Mouse (Mus musculus) bone marrow macrophage, adult 2 months (primary cell): ENCODE data around the gene Gm20388. TPM values are rescaled to one million over a fixed set of nuclear protein-coding genes. Genes with fewer than 3 reads are reported as not detected.

ENCODE experiments used
- H3K27ac ChIP-seq: 2 replicates; pipeline ENCODE4 v1.5.1; 2012; ENCODE audit warnings: low read depth, low read length; ENCODE audit not compliant: insufficient read depth
- H3K4me1 ChIP-seq: 2 replicates; pipeline ENCODE4 v1.6.1; 2012; ENCODE audit warnings: low read length; ENCODE audit not compliant: control insufficient read depth, insufficient read depth
- H3K4me3 ChIP-seq: 2 replicates; pipeline ENCODE4 v1.5.1; 2012; ENCODE audit warnings: mild to moderate bottlenecking, low read length, moderate library complexity; ENCODE audit not compliant: insufficient read depth
- CTCF ChIP-seq: IDR thresholded peaks from 2 replicates; pipeline ENCODE4 v1.5.1; 2012; ENCODE audit warnings: low read depth, mild to moderate bottlenecking, low read length, moderate library complexity
- POLR2A ChIP-seq: IDR thresholded peaks from 2 replicates; pipeline ENCODE4 v1.6.1; 2012; ENCODE audit warnings: mild to moderate bottlenecking, low read depth, low read length, borderline replicate concordance
- polyA plus RNA-seq: library from polyadenylated mRNA; stranded (reverse); fragments of >200 nt; gene quantifications from 2 replicates; pipeline ENCODE4 v1.2.4, GENCODE M21; 2012; ENCODE audit not compliant: missing spikeins, insufficient read depth, insufficient read length

Gm20388 gene
- polyA plus RNA-seq, 1 experiment, result 32.7 TPM

DNA sequence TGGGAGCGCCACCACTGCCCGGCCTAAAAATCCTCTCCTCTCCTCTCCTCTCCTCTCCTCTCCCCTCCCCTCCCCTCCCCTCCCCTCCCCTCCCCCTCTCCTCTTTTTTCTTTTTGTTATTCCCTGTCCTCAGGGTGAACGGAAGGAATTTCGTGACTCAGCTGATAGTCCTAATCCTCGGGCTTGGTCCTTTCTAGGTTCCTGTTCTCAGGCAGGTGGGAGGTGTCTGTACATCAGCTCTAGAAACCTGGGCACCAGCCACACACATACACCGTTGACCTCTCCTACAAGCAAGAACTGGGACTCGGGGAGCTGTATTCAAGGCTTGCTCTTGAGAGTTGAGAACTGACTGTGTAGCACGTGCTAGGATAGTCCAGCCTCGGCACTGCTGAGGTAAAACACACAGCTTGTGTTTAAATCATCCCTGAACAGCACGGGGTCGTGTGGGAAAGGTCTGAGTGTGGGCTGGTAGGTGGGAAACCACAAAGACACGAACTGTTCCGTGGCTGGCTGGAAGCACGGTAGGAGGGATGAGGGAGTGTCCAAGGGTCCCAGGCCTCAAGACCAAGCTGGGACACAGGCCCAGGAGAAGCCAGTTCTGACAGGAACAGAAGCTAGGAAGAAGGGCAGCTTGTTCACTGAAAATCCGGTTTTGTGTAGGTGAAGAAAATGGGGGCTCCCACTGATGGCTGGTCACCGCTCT, 620.5 kb downstream of the Gm20388 start:
- H3K27ac ChIP-seq, result no peak overlapping the region
- TF ChIP-seq POLR2A (no peak), CTCF (no peak)
- peaks cover 36% of the 10 kb centered on the region for H3K4me1 ChIP-seq
- H3K4me3 ChIP-seq, result no peak overlapping the region

- Histone ChIP-seq H3K27ac (no peak overlapping the region), H3K4me3 (no peak overlapping the region), H3K4me1 (peaks cover 28% of the 10 kb centered on the region)
- TF ChIP-seq POLR2A, result no peak
- no peak for TF ChIP-seq CTCF
These were observed 621.3 kb downstream of the Gm20388 start for GRCm38 (mm10) chr8:120531775-120532516.

GRCm38 (mm10) chr8:120532517-120533215, 622.0 kb downstream of the Gm20388 start:
- H3K4me3 ChIP-seq, result no peak overlapping the region
- TF ChIP-seq CTCF, result no peak
- H3K27ac ChIP-seq, result no peak overlapping the region
- peaks cover 25% of the 10 kb centered on the region for H3K4me1 ChIP-seq

DNA sequence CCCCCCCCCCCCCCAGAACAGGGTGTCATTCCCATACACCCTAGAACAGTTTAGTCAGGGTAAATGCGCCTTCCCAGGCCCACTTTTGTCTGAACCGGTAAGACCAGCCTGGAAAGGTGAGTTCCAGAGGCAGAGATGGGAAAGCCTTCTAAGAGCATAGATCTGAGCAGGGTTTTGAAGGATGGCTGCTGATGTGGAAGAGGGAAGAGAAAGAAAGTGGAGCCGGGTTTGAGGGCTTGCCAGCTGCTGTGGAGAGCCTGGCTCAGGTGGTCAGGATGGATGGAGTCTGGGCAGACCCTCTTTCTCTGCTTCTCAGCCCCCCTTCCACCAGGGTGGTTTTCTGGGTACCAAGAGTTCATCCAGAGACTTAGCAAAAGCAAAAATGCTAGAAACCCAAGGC, 622.7 kb downstream of the Gm20388 start:
- Histone ChIP-seq H3K27ac (no peak overlapping the region), H3K4me3 (no peak overlapping the region)
- TF ChIP-seq POLR2A, result no peak
- TF ChIP-seq CTCF, result no peak

DNA sequence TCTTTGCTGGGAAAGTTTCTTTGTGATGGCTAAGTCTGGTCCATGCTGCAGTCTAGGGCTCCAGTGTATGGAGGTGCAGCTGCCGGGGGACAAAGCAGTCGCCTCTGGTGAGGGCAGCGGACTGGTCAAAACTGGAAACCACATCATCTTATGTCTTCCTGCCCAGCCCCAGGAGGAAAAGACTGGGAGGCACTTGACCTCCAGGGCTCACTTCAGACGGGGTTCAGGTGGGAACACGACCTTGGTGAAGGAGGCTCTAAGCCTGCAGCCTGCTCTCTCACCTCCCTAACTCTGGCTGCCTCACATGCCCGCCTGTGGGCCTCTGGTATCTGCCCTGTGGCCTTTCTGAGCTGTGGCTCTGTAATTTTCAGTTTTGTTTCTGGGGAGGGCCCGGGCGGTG, 623.4 kb downstream of the Gm20388 start:
- no peak overlapping the region for H3K4me3 ChIP-seq
- peaks cover 14% of the 10 kb centered on the region for H3K4me1 ChIP-seq
- no peak overlapping the region for H3K27ac ChIP-seq
- TF ChIP-seq POLR2A (no peak), CTCF (no peak)

More for the DNA sequence above, 622.7 kb downstream of the Gm20388 start:
- H3K4me1 ChIP-seq, result peaks cover 20% of the 10 kb centered on the region

GRCm38 (mm10) chr8:120534504-120535368, 624.1 kb downstream of the Gm20388 start:
- H3K4me3 ChIP-seq, result no peak overlapping the region
- peaks cover 9% of the 10 kb centered on the region for H3K4me1 ChIP-seq
- TF ChIP-seq POLR2A (no peak), CTCF (peak; percentile 93)
- no peak overlapping the region for H3K27ac ChIP-seq

DNA sequence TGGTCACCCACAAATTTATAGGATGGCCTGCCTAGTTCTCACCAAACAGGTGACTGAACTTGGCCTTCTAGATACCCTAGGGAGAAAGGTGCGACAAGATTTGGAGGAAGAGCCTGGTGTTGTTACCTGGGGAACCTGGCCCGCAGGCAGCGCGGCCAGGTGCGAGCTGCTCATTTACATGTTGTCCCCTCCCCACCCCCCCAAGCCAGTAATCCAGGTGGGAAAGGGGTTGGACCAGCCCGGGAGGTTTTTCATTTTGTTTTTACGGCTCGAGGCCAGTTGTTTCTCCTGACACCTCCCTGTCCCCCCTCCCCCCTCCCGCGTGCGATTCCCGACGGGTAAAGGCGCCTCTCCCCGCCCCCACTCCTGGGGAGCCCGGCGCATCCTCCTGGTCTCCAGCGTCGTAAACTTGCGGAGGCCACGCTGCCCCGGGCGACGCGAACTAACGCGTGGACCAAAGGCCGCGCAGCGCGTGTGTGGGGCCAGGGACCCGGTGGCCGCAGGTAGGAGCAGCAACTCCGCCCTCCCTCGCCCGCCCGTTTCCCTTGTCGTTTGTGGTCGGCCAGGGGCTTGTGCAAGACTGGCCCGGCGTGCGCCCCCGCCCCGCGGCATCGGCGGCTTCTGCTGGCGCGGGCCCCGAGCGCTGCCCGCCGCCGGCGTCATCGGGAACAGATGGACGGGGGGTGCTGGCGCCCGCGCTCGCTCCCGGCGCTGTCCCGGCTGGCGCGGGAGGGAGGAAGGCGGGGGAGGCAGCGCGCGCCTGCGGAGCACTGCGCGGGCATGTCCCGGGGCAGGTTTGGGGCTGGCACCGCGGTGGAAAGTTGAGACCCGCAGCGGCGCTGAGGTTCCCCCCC, 625.0 kb downstream of the Gm20388 start:
- Histone ChIP-seq H3K4me3 (peak overlapping the region; percentile 74), H3K27ac (peak overlapping the region; percentile 58), H3K4me1 (peaks cover 9% of the 10 kb centered on the region)
- TF ChIP-seq POLR2A (no peak), CTCF (no peak)

GRCm38 (mm10) chr8:120536306-120537206, 625.9 kb downstream of the Gm20388 start:
- Histone ChIP-seq H3K4me3 (peak overlapping the region; percentile 74), H3K4me1 (peaks cover 15% of the 10 kb centered on the region), H3K27ac (peak overlapping the region; percentile 66)
- TF ChIP-seq POLR2A (no peak), CTCF (no peak)
